Mouse (Mus musculus): Measurements from ENCODE around the gene Timp2.

Gene Timp2

DNA sequence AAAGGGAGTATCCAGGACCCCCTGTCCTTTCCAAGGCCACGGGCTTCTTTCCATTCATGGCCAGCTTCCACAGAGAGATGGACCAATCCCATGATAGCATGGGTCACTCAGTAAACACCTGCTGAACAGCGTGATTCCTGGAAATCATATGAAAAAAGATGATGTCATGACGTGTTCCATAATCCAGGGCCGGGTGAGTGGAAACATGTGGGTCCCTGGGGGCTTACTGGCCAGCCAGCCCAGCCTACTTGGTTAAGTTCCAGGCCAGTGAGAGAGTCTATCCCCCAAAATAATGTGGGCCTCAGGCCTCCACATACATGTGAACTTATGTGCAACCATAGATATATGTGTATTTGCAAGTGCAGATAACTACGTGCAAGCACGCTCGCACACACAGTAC, 16.3 kb upstream of the Timp2 start:
- in situ Hi-C loops (cut with MboI, MseI), result no loop called here

DNA sequence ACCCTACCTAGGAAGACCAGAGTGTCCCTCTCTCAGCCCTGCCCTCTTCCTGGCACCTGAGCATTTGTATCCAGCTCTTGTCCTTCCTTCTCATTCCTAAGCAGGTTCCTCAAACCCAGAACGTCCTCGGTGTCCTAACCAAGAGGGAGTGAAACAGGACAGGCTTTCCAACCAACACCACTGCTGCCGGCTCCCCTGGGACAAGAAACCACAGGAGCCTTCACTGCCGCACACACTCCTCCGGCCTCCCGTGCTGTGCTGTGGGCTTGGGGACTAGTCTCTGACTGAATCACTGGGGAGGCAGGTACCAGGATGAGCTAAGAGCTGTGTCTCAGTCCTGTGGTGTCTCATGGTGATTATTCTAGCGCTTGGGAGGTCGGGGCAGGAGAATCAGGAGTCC, 14.1 kb upstream of the Timp2 start:
- in situ Hi-C loops (cut with MboI, MseI), result no loop called here

DNA sequence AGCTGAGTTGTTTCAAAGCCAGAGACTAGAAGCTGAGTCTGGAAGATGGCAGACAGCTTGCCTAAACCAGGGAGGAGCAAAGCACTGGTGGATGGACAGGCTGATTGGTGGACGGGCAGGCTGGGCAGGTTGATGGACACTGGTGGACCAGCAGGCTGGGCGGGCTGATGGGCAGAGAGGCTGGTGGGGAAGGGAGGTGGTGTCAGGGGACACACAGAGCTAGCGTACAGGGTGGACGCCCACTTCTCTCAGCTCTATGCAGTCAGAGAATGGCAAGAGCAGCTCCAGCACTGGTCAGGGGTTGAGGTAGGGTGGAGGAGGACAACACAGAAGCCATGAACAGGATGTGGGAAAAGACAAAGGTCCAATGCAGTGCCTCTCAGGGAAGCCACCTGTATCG, 13.7 kb upstream of the Timp2 start:
- in situ Hi-C loops (cut with MboI, MseI), result no loop called here

DNA sequence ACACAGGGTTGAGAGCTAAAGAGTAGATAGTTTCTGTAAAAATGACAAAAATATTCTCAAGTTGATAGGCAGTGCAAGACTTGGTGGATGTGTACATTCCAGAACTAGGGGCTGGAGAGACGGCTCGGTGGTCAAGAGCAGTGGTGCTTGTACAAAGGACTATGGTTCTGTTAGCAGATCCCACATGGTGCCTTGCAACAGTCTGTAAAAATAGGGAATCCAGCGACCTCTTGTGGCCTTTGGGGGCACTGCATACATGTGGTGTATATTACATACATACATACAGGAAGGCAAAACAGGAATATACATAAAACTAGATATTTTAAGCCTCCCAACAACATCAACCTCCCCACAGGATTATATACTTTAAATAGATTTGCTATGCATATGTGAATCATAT, 12.8 kb upstream of the Timp2 start:
- in situ Hi-C loops (cut with MboI, MseI), result no loop called here

DNA sequence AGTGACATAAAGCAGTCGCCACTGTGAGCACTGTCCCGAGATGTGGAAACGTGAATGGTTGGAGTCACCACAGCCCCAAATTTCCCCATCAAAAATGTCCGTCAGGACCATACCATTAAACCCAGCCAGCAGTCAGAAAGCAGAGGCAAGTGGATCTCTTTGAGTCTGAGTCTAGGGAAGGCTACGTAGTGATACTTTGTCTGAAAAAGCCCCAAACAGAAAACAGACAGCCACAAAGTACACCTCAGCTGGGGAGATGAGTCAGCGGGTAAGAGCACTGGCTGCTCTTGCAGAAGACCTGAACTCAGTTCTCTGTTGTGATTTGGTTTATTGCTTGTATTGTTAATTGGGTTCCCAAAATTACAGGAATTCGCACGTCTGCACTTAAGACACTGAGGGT, 11.0 kb upstream of the Timp2 start:
- in situ Hi-C loops (cut with MboI, MseI), result no loop called here

DNA sequence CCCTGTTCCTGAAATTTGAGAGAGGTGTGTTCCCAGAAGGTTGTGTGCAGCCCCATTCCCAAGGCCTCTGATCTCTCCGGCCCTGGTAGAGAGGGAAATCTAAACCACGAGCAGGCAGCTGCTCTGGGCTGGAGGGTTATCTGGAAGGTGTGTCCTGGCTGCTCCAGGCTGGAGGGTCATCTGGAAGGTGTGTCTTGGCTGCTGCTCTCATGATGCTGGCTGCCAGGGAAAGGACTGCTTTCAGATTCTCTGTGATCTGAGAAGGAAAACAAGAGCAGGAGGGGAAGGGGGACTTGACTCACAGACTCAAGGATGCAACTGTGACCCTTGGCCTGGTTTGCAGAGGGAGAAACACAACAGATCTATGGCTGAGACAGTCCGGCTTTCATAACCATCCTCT, 10.6 kb upstream of the Timp2 start:
- in situ Hi-C loops (cut with MboI, MseI), result no loop called here

DNA sequence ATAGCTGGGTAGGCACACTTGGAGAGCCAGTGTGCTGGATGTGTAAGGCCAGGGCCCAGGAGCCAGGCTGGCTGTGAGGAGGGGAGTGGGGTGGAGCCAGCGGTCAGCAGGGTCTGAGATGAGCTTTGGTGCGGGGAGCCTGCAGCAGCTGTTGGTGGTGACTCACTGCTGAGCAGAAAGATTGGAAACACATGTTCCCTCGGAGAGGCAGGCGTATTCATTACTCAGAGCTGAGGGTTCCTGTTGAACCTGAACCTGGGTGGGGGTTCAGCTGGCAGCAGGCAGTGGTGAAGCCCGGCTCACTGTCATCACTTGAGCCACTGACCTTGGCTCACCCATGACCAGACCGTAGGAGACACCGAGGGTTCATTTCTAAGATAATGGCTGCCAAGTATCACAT, 9.6 kb upstream of the Timp2 start:
- in situ Hi-C loops (cut with MboI, MseI), result no loop called here

DNA sequence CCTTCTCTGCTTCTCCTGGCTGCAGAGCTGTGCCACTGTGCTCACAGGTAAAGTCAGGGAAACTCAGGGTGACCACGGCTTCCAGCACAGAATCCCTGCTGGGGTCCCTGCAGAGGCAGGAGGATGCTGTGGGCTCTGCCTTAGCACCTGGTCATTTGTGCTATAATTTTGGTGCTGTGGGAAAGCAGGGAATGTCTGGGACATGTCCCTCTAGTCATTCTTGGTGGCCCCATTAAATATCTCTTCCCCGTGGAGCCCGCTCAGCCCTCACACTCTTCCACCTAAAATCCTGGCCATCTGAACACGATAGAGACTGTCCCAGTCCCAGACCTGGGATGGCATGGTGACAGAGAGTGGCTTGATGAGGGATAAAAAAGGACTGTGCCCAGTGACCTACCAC, 8.5 kb upstream of the Timp2 start:
- in situ Hi-C loops (cut with MboI, MseI), result no loop called here

DNA sequence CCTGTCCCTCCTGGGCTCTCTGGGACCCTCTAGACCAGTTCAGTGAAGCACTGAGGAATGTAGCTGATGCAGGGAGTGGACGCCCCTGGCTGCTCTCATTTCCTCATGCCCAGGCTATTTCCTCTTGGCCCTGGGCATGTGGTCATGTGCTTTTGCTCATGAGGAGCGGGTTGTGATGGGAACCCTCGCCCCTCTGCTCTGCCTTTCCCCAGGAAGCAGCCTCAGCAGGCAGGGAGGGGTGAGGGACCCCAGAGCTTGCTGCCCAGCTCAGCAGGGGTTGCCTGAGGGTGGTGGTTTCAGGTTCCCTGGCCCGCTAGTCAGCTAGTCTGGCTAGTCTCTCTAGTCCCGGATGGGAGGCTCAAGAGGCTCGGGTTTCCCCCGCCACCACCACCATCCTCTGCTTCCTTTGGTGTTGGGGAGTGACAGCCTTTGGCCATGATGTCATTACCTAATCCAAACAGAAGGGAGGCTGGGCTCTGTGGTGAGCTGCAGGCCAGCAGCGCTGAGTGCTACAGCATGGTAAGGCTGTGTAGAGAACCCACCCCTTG, 7.5 kb upstream of the Timp2 start:
- in situ Hi-C loops (cut with MboI, MseI), result no loop called here

DNA sequence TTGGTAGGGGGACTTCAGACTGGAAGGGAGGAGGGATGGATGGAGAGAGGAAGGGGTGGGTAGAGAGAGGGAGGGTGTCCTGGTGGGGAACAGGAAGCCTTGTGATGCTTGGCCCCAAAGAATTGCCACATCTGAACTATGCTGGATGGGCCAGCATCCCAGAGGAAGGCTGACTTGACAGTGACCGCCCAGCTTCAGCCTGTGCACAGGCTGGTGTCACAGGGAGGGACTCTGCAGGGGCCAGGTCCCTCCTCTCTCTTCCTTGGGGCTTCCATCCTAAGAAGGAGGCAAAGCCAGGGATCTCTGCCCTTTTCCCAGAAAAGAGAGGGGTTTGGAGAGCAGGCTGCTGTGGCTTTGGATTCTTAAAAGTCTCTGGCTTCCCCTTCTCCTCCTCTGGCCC, 7.0 kb upstream of the Timp2 start:
- in situ Hi-C loops (cut with MboI, MseI), result no loop called here

DNA sequence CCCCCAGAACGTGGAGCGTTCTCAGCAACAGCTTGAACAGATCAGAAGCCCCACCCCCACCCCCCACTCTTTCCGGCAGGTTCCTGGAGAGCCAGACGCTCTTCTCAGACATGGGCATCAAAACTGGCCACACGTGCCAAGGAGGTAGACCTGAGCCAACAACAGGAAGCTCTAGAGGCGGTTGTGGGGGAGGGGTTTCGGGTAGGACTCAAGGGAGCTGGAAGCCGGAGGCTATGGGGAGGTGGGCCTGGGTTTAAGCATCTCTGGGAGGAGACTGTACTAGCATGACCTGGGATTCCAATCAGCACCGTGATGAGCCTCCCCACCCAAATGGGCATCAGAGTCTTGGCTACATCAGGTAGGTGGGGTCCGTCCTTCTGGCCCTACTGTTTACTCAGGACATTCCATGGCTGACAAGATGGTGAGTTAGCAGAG, 5.4 kb upstream of the Timp2 start:
- in situ Hi-C loops (cut with MboI, MseI), result no loop called here

DNA sequence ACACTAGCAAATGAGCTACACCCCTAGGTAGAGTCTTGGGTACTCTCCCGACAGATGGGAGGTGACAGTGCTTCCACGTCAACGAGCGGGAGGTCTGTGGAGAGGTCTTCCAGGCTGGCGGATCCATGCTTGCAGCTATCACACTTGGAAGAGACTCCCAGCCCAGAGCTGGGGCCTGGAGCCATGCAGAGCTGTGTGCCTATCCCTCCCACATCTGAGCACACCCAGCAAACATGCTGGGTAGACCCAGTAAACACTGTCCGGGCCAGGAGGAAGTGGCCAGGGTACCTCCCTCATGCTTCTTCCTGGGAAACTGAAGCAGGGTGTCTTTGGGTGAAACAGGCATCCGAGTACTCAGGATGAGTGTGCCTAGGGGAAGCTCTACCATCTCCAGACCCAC, 5.0 kb upstream of the Timp2 start:
- in situ Hi-C loops (cut with MboI, MseI), result no loop called here

DNA sequence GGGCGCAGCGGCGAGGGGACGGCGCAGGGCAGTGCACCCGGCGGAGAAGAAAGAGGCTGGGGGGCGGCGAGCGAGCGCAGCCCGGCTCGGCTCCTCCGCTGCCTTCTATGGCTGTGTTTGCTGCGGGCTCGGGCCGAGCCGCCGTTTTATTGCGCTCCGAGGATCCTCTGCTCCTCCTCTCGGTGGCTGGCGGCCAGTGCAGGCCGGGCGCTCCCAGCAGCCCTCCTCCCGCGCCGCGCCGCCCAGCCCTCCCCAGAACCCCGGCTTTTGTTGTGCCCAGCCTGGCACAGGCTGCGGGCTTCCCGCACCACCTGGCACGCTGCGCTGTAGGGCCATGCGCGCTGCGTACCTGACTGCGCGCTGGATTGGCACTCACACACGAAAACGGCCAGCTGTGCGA, 335 bp downstream of the Timp2 start:
- in situ Hi-C loops (cut with MboI, MseI), result no loop called here

DNA sequence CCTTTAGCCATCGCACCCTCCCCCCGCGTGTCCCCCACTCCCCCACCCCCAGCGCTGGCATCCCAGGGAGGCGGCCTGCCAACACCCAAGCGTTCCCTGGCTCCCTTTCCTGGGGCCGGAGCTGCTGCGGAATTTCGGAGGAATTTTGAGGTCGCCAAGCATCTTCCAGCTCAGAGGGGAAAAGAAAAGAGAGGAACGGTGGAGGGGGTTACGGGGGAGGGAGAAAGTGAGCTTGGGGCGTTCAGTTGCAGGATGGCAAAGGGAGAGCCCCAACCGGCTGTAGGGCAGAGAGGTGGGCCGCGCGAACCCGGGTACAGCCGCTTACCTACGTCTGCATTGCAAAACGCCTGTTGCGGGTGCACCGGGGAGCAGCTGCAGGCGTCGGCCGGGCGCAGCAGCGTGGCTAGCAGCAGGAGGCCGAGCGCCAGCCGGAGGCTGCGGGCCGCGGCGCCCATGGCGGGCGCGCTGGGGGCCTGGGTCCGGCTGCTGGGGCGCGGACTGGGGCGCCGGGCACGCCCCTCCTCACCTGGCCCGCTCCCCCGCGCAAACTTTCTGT, 826 bp downstream of the Timp2 start:
- in situ Hi-C loops (cut with MboI, MseI), result no loop called here

DNA sequence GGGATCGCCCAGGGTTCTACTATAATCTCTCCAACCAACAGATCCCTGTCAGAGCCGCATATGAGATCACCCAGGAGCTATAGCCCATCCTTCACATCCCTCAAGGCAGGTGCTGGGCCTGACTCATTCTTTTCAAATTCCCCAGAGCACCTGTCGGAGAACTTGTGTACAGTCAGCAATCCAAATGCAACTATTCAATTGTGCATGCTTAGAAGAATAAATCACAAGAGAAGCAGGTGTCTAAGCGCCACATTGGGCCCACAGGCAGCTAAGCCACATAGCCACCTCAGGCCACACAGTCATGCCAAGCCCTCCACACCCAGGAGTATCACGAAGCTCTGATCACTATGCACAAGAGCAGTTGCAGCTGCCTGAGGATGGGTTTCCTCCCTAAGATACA, 6.0 kb downstream of the Timp2 start:
- in situ Hi-C loops (cut with MboI, MseI), result no loop called here

DNA sequence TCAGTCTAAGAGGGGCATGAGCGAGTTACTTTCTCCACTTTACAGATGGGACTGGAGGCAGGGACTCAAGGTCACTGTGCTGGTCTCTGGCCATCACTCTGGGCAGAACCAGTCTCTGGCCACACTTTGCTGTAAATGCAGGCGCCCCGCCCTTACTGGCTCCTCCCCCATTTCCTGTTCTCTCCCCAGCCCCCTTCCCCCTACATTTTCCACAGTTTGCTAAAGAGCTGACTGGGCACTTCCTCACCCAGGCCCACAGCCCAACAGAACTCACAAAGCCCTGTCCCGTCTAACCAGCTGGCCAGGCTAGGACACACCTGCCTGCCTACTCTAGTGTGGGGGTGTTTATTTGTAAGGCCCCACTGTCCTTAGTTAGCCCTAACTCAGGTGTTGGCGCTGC, 6.7 kb downstream of the Timp2 start:
- in situ Hi-C loops (cut with MboI, MseI), result no loop called here

DNA sequence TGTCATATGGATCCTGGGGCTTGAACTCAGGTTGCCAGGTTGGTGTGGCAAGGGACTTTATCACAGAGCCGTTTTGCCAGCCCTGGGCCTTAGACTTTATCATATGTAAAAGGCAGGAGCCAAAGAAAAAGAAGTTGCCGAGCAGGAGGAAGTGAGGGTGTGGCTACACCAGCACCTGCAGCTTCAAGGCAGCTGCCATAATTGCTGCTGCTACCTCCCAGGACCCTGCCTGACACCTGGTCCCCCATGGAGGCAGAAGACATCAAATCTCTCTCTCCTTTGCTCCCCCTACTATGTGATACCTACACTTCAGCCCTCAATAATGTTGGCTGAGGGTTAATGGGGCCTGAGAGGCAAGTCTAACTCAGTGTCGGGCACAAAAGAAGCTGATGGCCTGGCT, 7.1 kb downstream of the Timp2 start:
- in situ Hi-C loops (cut with MboI, MseI), result no loop called here

DNA sequence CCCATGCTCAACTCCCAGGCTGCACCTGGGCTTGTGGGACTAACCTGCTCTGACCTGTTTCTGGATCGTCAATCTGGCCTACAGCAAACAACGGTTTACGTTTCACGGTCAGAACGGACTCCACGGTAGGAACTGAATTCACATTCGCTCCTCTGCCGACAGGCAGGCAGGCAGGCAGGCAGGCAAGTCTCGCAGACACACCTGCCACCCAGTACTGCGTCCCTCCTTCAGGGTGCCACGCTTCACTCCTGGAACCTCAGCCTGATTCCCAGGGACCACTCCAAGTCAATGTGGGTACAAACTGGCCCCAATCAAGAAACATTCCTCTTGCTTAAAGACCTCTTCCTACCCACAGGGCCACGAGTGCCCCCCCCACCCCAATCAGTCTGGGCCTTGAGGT, 7.6 kb downstream of the Timp2 start:
- in situ Hi-C loops (cut with MboI, MseI), result no loop called here

DNA sequence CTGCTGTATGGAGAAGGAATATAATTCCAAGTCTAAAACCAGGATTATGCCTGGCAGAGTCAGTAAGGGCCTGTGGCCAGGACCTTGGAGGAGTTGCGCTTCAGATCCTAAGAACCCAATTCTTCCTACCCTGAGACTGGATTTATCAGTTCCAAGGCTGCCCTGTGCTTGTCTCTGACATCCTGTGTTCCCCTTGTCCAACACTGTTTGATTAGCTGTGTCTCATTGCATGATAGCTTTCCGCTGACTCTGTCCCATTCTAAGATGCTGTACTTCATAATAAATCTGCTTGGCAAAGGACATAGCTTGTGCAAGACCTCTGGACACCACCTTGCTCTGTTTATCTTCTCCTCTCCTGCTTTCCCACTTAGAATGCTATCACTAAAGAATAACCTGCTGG, 8.1 kb downstream of the Timp2 start:
- in situ Hi-C loops (cut with MboI, MseI), result no loop called here

DNA sequence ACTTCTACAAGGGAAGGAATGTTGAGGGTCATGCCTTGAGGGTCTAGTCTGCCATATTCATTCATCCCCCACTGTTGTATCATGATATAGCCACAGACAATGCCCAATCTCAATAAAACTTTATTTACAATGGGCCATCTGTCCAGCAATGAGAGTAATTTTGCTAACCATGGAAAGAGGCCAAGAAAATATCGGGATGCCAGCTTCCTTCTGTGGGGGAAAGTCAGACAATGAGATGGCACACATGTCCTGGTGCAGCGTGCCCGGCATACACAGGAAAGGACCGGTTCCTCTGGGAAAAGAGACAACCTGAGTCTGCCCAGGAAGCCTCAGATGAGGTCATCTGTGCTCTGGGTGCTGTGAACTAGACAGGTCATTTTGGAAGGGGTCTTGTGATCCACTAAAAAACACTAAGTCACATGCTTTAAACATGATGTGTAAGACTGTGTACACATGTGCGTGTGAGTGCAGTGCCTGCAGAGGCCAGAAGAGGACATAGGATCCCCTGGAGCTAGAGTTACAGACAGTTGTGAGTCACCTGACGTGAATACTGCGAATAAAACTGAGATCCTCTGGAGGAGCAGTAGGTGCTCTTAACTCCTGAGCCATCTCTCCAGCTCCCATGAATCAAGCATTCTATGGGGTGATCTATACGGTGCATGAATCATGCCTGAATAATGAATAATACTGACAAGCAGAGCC, 9.0 kb downstream of the Timp2 start:
- in situ Hi-C loops (cut with MboI, MseI), result no loop called here

DNA sequence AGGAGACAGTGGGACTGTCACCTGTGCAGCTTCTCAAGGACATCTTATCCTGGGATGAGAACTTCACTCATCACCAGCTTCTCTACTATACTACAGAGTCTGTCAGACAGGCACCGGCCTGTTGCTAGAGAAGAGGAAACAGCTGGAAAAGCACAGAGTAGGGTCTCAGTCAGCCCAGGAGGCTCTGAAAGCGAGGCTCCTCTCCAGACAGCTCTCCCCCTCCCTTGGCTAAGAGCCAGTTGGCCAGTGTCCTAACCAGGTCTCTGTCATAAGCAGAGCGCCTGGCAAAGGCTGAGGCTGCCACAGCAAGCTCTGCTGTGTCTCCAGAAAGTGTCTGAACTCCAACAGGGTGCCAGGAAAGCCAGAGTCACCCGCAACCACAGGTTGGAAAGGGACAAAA, 9.8 kb downstream of the Timp2 start:
- in situ Hi-C loops (cut with MboI, MseI), result no loop called here

DNA sequence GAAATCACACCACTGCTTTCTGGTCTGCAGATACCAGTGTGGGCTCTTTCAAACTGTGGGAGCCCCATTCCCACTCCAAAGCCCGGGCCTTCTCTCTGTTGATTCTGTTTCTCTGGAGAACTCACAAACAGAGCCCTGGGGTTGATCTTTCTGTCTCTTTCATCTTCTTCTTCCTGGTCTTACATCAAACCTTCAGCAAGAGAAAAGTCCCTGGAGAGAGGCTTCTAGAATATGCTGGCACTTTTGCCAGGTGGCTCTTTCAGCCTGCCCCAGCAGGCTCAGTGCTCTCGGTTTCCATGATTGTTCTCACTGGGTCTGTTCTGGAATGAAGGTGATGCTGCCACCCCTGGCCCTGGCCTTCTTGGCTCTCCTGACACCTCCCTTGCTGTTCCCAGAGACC, 11.9 kb downstream of the Timp2 start:
- in situ Hi-C loops (cut with MboI, MseI), result no loop called here

DNA sequence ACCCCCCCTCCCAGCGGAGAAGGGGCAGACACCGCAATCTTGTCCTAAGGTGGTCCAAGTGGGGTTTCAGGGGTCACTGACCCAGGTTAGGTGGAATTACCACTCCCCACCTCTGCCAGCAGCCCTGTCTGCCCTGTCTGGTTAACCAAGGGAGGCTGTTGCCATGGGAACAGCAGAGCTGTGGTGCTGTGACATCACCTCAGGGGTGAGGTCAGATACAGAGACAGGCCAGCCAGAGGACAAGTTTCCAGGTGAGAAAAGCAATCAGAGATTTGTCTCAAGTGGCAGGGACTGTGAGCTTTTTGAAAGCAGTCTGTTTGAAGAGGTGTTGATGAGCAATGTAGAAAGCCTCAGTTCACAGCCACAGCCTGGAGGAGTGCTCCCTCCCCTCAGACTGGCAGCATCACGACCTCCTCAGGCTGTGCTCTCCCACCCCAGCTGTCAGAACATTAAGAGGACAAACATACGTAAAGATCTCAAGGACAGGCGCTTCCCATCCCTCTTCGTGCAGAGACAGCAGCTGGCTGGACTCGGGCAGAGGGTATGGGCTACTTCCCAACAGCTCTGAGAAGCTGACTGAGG, 13.0 kb downstream of the Timp2 start, which contains the start of gene Cep295nl:
Gene Cep295nl, minus strand, starts transcription at position 101 of the 582 bp plus-strand sequence.
- in situ Hi-C loops (cut with MboI, MseI), result no loop called here

Data from T-helper 2 cell (primary cell).